In the genomic region with DNA sequence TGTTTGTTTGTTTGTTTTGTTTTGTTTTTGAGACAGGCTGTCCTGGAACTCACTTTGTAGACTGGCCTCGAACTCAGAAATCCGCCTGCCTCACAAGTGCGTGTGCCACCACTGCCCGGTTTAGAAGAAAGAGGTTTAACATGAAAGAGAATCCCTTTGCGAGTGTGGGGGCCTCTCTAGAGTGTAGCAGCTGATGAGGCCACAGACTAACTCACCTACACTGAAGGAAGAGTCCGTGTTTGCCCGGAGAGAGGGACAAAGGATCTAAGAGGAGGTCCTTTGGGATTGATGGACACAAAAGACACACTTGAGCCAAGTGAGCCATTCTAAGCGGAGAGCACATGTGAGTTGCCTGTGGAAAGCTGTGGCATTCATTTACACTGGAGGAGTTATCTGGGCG, we compare ENCODE assay signal across 8 mouse cellular contexts. TPM values are rescaled to one million over a fixed set of nuclear protein-coding genes. Genes with fewer than 3 reads are reported as not detected.
DNase-seq lines count a peak whose midpoint lies in the region; ATAC-seq and TF ChIP-seq lines count a peak whose summit lies in the region.

No protein-coding gene starts in this region.

- no peak for TF ChIP-seq POLR2A in limb, embryonic 14.5 days (IDR thresholded peaks at IDR 0.05; ENCODE audit: borderline replicate concordance, extremely low read depth, insufficient read depth, insufficient read length)

- H3ac ChIP-seq in C2C12 (ENCODE audit: control insufficient read depth, insufficient read length, low read depth) = peak overlapping the region; percentile 48

- no peaks in the 10 kb centered on the region for H3K36me3 ChIP-seq in heart, embryonic 12.5 days
- no peaks in the 10 kb centered on the region for H3K36me3 ChIP-seq in C2C12 (ENCODE audit: control insufficient read depth, insufficient read depth)
- H3K36me3 ChIP-seq in erythroblast, embryonic 14.5 days (ENCODE audit: control insufficient read depth) = no peaks in the 10 kb centered on the region
- peaks cover 3% of the 10 kb centered on the region for H3K36me3 ChIP-seq in limb, embryonic 14.5 days (ENCODE audit: control insufficient read depth, insufficient read depth, low read length)

- no peak for DNase-seq in heart, postnatal 4 days
- no peak for DNase-seq in limb, embryonic 14.5 days (ENCODE audit: low spot score)
- no peak for DNase-seq in left cerebral cortex, postnatal 36 days (ENCODE audit: low spot score in 2 of 2)
- DNase-seq in adrenal gland, adult (ENCODE audit: inconsistent age in 2 of 2, low spot score in 1 of 2) = no peak

- peaks cover 79% of the 10 kb centered on the region for H3K27me3 ChIP-seq in heart, embryonic 12.5 days (replicated peaks)
- H3K27me3 ChIP-seq in C2C12 (ENCODE audit: control insufficient read depth, insufficient read depth, insufficient read length) = no peaks in the 10 kb centered on the region
- H3K27me3 ChIP-seq in erythroblast, embryonic 14.5 days (ENCODE audit: control insufficient read depth) = peaks cover 70% of the 10 kb centered on the region
- H3K27me3 ChIP-seq in limb, embryonic 14.5 days (ENCODE audit: control insufficient read depth, insufficient read depth, low read length) = peaks cover 46% of the 10 kb centered on the region

- no peak for TF ChIP-seq CTCF in C2C12 (IDR thresholded peaks at IDR 0.05; ENCODE audit: control insufficient read depth, insufficient read depth, insufficient read length)

- H3K4me2 ChIP-seq in heart, embryonic 12.5 days = peak overlapping the region; percentile 70
- H3K4me2 ChIP-seq in limb, embryonic 14.5 days (replicated peaks; ENCODE audit: low read depth, low read length, severe bottlenecking) = peak overlapping the region; percentile 49; the same call in 1 of the 2 replicates

- no peaks in the 10 kb centered on the region for H3K79me2 ChIP-seq in C2C12 (ENCODE audit: control insufficient read depth, insufficient read depth)

- peaks cover 38% of the 10 kb centered on the region for H3K4me1 ChIP-seq in heart, embryonic 12.5 days (replicated peaks)
- H3K4me1 ChIP-seq in erythroblast, embryonic 14.5 days (ENCODE audit: control insufficient read depth) = peaks cover 40% of the 10 kb centered on the region
- H3K4me1 ChIP-seq in limb, embryonic 14.5 days (ENCODE audit: control insufficient read depth, insufficient read depth, low read length) = peaks cover 16% of the 10 kb centered on the region

- 0 out of 2 replicates have a peak overlapping the region, but pooled peaks have one; percentile 38 for H3K4me3 ChIP-seq in heart, embryonic 12.5 days
- no peak overlapping the region for H3K4me3 ChIP-seq in C2C12 (ENCODE audit: insufficient read depth, poor library complexity, severe bottlenecking)
- peak overlapping the region; percentile 1 for H3K4me3 ChIP-seq in erythroblast, embryonic 14.5 days (replicated peaks)
- H3K4me3 ChIP-seq in limb, embryonic 14.5 days (replicated peaks; ENCODE audit: low read length) = peak overlapping the region; percentile 27; the same call in 1 of the 2 replicates

- H3K27ac ChIP-seq in heart, embryonic 12.5 days (ENCODE audit: poor library complexity, severe bottlenecking) = no peak overlapping the region
- H3K27ac ChIP-seq in limb, embryonic 14.5 days (replicated peaks; ENCODE audit: low read depth, low read length) = no peak overlapping the region

- 19% methylated on average over 9 of the region's 9 CpGs for WGBS in heart, embryonic 12.5 days
- WGBS in limb, embryonic 14.5 days = 23% methylated on average over 9 of the region's 9 CpGs

- ATAC-seq in heart, embryonic 12.5 days (ENCODE audit: insufficient number of reproducible peaks, low FRiP score) = no peak
- ATAC-seq in limb, embryonic 14.5 days (ENCODE audit: low FRiP score, low read depth) = no peak
- ATAC-seq in inflammation-experienced regulatory T-cells, adult 6 months = no peak

- H3K9ac ChIP-seq in heart, embryonic 12.5 days = no peak overlapping the region
- no peak overlapping the region for H3K9ac ChIP-seq in limb, embryonic 14.5 days (ENCODE audit: low read depth, low read length, severe bottlenecking)

- intact Hi-C loops in left cerebral cortex, postnatal 36 days (cut with DNase I) = loop anchor here (2.0 kb wide), 1 partner anchor 54 kb away; no protein-coding TSS in a partner anchor

- no peaks in the 10 kb centered on the region for H3K79me3 ChIP-seq in C2C12 (ENCODE audit: low read depth)

- no peaks in the 10 kb centered on the region for H3K9me3 ChIP-seq in heart, embryonic 12.5 days (replicated peaks)
- peaks cover 3% of the 10 kb centered on the region; the same call in 1 of the 2 replicates for H3K9me3 ChIP-seq in erythroblast, embryonic 14.5 days (ENCODE audit: control insufficient read depth, low read length)
- H3K9me3 ChIP-seq in limb, embryonic 14.5 days (ENCODE audit: control insufficient read depth, low read length) = no peaks in the 10 kb centered on the region

TF ChIP-seq in C2C12, 6 proteins besides CTCF, POLR2A, EP300 and RAD21:
- no peak for TF ChIP-seq MYOD1 (IDR thresholded peaks at IDR 0.05; ENCODE audit: control insufficient read depth, insufficient read length, low read depth)
- no peak for TF ChIP-seq MYOG (IDR thresholded peaks at IDR 0.05; ENCODE audit: control insufficient read depth, extremely low read depth, insufficient read length)
- no peak for TF ChIP-seq MAX (IDR thresholded peaks at IDR 0.05)
- no peak for TF ChIP-seq USF1 (IDR thresholded peaks at IDR 0.05; ENCODE audit: low read depth)
- no peak for TF ChIP-seq CEBPB (IDR thresholded peaks at IDR 0.05; ENCODE audit: low read depth)
- no peak for TF ChIP-seq FOSL1 (IDR thresholded peaks at IDR 0.05; ENCODE audit: insufficient read depth, low read length, poor library complexity, severe bottlenecking)
TF ChIP-seq in C2C12: peak in this region for 0.

RNA-seq across cellular contexts. Expression of a gene that starts 3.2 kb away (rescaled TPM):
- 20.2 and 21.0 TPM in 2 replicates for polyA plus RNA-seq in heart, embryonic 12.5 days (2016; fragmentation: Nextera tagmentation; extraction: Ambion mirVana)
- total RNA-seq in heart, postnatal 4 days (2021) = 10 to 100 TPM; 25.7 to 31.8 TPM
- 2.9 TPM for polyA plus RNA-seq in C2C12 (2012; fragmentation: generic; extraction: Trizol)
- not detected in 2 replicates for polyA plus RNA-seq in erythroblast, embryonic 14.5 days (2012)
- polyA plus RNA-seq in limb, embryonic 14.5 days (2012; rRNA removed) = 2.9 and 3.7 TPM in 2 replicates
- 0.81 and 1.2 TPM in 2 replicates for polyA plus RNA-seq in limb, embryonic 14.5 days (2014; fragmentation: Nextera tagmentation; extraction: Ambion mirVana)
- 1 to 10 TPM; 3.2 to 4.3 (median 3.2) TPM for polyA plus RNA-seq in inflammation-experienced regulatory T-cells, adult 6 months (2017; shearing (Covaris generic))
- total RNA-seq in left cerebral cortex, postnatal 36 days (2021) = 1 to 10 TPM; 1.8 to 4.4 TPM

RNA-seq across cellular contexts. Expression of a gene that starts 12.2 kb away (rescaled TPM):
- 1.9 and 2.4 TPM in 2 replicates for polyA plus RNA-seq in heart, embryonic 12.5 days (2016; fragmentation: Nextera tagmentation; extraction: Ambion mirVana)
- total RNA-seq in heart, postnatal 4 days (2021) = 1 to 10 TPM; 2.2 to 2.7 TPM
- 23.8 TPM for polyA plus RNA-seq in C2C12 (2012; fragmentation: generic; extraction: Trizol)
- 0.56 and 1.0 TPM in 2 replicates for polyA plus RNA-seq in erythroblast, embryonic 14.5 days (2012)
- polyA plus RNA-seq in limb, embryonic 14.5 days (2012; rRNA removed) = 12.1 and 15.0 TPM in 2 replicates
- 10.8 and 11.8 TPM in 2 replicates for polyA plus RNA-seq in limb, embryonic 14.5 days (2014; fragmentation: Nextera tagmentation; extraction: Ambion mirVana)
- polyA plus RNA-seq in inflammation-experienced regulatory T-cells, adult 6 months (2017; shearing (Covaris generic)) = 100 to 1,000 TPM; 181 to 204 (median 188) TPM
- 100 to 1,000 TPM; 116 to 122 TPM for total RNA-seq in left cerebral cortex, postnatal 36 days (2021)

RNA-seq across cellular contexts. Expression of a gene that starts 12.6 kb away (rescaled TPM):
- 21.3 and 23.1 TPM in 2 replicates for polyA plus RNA-seq in heart, embryonic 12.5 days (2016; fragmentation: Nextera tagmentation; extraction: Ambion mirVana)
- total RNA-seq in heart, postnatal 4 days (2021) = 10 to 100 TPM; 19.9 to 21.0 TPM
- 31.8 TPM for polyA plus RNA-seq in C2C12 (2012; fragmentation: generic; extraction: Trizol)
- 0.47 and 0.52 TPM in 2 replicates for polyA plus RNA-seq in erythroblast, embryonic 14.5 days (2012)
- polyA plus RNA-seq in limb, embryonic 14.5 days (2012; rRNA removed) = 228 and 246 TPM in 2 replicates
- 86.8 and 113 TPM in 2 replicates for polyA plus RNA-seq in limb, embryonic 14.5 days (2014; fragmentation: Nextera tagmentation; extraction: Ambion mirVana)
- polyA plus RNA-seq in inflammation-experienced regulatory T-cells, adult 6 months (2017; shearing (Covaris generic)) = under 1 TPM in 1 of 3 experiments, not detected in 2; 0.20 TPM
- total RNA-seq in left cerebral cortex, postnatal 36 days (2021) = 100 to 1,000 TPM; 173 to 176 TPM

RNA-seq across cellular contexts. Expression of a gene that starts 18.3 kb away (rescaled TPM):
- polyA plus RNA-seq in heart, embryonic 12.5 days (2016; fragmentation: Nextera tagmentation; extraction: Ambion mirVana) = 74.3 and 75.1 TPM in 2 replicates
- 10 to 100 TPM; 50.0 to 53.8 TPM for total RNA-seq in heart, postnatal 4 days (2021)
- 24.4 TPM for polyA plus RNA-seq in C2C12 (2012; fragmentation: generic; extraction: Trizol)
- 11.1 and 11.5 TPM in 2 replicates for polyA plus RNA-seq in erythroblast, embryonic 14.5 days (2012)
- 565 and 712 TPM in 2 replicates for polyA plus RNA-seq in limb, embryonic 14.5 days (2012; rRNA removed)
- 157 and 184 TPM in 2 replicates for polyA plus RNA-seq in limb, embryonic 14.5 days (2014; fragmentation: Nextera tagmentation; extraction: Ambion mirVana)
- 10 to 100 TPM; 35.2 to 56.0 (median 47.0) TPM for polyA plus RNA-seq in inflammation-experienced regulatory T-cells, adult 6 months (2017; shearing (Covaris generic))
- total RNA-seq in left cerebral cortex, postnatal 36 days (2021) = 100 to 1,000 TPM; 195 to 221 TPM

RNA-seq across cellular contexts. Expression of a gene that starts 34.1 kb away (rescaled TPM):
- 29.7 and 31.5 TPM in 2 replicates for polyA plus RNA-seq in heart, embryonic 12.5 days (2016; fragmentation: Nextera tagmentation; extraction: Ambion mirVana)
- 10 to 100 TPM; 25.7 to 26.6 TPM for total RNA-seq in heart, postnatal 4 days (2021)
- 25.8 TPM for polyA plus RNA-seq in C2C12 (2012; fragmentation: generic; extraction: Trizol)
- polyA plus RNA-seq in erythroblast, embryonic 14.5 days (2012) = 9.5 and 10.2 TPM in 2 replicates
- 33.1 and 37.5 TPM in 2 replicates for polyA plus RNA-seq in limb, embryonic 14.5 days (2012; rRNA removed)
- polyA plus RNA-seq in limb, embryonic 14.5 days (2014; fragmentation: Nextera tagmentation; extraction: Ambion mirVana) = 22.0 and 23.3 TPM in 2 replicates
- polyA plus RNA-seq in inflammation-experienced regulatory T-cells, adult 6 months (2017; shearing (Covaris generic)) = 10 to 100 TPM; 25.7 to 32.1 (median 26.0) TPM
- 100 to 1,000 TPM in 1 of 2 experiments, 10 to 100 TPM in 1; 94.6 to 106 TPM for total RNA-seq in left cerebral cortex, postnatal 36 days (2021)

Comparison
In these comparisons a context has a peak if more than half of its experiments do, and no peak if none do; other contexts are left out.
1. RNA of a gene that starts 12.6 kb away (polyA plus RNA-seq): 86.8 to 246 TPM in limb, embryonic 14.5 days, 31.8 TPM in C2C12 (single experiment) and 21.3 to 23.1 TPM in heart, embryonic 12.5 days; 0.47 to 0.52 TPM in erythroblast, embryonic 14.5 days and 0.20 TPM in inflammation-experienced regulatory T-cells, adult 6 months; every median in the first group is over 10 times any median in the second.